Mouse (Mus musculus): Measurements from ENCODE around the gene Def8.
"Not testable (repeated sequence)": the region's sequence is repeated elsewhere in the genome, so short reads cannot be mapped to it uniquely, and the experiment has no call there.

Gene Def8

DNA sequence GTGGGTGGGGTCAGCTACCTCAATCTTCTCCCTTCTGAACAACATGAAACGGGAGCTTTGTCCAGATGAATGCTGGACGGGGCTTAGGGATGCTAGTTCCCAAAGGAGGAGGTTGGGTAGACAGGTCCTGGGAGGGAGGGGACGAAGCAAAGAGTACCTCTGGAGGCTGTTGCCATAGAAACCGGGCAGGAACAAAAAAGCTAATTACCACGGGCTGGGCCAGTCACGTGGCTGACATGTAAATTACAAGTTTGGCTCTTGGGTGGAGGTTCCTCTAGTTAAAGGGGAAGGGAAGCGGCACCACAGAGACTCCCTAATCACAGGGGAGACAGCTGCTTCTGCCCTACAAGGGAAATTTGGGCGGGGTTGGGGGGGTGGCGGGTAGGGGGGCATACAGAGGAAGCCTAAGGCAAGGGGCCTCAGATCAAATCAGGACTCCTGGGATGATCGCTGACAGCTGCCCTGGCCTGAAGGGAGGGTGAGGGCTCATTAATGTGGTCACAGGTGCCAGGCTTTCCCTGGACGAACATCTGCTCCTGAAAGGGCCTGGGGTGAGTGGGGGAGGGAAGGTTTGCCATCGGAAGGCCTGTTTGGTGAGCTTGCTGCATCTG, 10.7 kb upstream of the Def8 start:
- in situ Hi-C loops (cut with MboI; ENCODE audit: low sequenced_read_pairs), result no loop called here

DNA sequence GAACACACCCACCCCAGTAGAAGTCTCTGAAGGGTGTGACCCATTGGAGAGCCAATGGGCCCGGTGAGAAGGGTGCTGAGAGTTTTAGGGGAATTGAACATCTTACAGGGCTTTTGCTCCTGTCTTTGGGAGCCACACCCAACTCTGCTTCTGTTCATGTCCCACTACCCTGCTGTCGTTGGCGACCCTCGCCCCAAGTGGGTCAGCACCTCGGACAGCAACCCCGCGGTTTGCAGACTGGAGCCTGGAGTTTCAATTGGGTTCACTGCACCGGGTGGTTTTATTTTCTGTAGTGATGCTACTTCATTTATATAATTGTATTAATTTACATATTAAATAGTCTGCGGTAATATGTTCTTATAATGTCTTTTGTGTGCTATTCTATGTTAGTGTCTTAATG, 9.1 kb upstream of the Def8 start:
- in situ Hi-C loops (cut with MboI; ENCODE audit: low sequenced_read_pairs), result no loop called here

DNA sequence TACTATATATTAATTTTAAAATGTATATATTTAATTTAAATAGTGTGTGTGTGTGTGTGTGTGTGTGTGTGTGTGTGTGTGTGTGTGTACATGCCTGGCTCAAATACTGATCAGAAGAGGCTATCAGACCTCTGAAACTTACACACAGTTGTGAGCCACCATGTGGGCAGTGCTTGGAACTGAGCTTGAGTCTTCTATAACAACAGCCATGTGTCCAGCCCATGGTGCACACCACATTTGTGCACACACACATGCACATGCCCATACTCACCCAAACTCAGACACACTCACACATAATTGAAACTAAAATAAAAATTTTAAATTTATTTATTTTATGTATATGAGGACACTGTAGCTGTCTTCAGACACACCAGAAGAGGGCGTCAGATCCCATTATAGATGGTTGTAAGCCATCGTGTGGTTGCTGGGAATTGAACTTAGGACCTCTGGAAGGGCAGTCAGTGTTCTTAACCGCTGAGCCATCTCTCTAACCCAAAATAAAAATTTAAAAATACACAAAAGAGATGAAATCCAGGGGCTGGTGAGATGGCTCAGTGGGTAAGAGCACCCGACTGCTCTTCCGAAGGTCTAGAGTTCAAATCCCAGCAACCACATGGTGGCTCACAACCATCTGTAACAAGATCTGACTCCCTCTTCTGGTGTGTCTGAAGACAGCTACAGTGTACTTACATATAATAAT, 8.2 kb upstream of the Def8 start:
- in situ Hi-C loops (cut with MboI; ENCODE audit: low sequenced_read_pairs), result not testable (repeated sequence)

DNA sequence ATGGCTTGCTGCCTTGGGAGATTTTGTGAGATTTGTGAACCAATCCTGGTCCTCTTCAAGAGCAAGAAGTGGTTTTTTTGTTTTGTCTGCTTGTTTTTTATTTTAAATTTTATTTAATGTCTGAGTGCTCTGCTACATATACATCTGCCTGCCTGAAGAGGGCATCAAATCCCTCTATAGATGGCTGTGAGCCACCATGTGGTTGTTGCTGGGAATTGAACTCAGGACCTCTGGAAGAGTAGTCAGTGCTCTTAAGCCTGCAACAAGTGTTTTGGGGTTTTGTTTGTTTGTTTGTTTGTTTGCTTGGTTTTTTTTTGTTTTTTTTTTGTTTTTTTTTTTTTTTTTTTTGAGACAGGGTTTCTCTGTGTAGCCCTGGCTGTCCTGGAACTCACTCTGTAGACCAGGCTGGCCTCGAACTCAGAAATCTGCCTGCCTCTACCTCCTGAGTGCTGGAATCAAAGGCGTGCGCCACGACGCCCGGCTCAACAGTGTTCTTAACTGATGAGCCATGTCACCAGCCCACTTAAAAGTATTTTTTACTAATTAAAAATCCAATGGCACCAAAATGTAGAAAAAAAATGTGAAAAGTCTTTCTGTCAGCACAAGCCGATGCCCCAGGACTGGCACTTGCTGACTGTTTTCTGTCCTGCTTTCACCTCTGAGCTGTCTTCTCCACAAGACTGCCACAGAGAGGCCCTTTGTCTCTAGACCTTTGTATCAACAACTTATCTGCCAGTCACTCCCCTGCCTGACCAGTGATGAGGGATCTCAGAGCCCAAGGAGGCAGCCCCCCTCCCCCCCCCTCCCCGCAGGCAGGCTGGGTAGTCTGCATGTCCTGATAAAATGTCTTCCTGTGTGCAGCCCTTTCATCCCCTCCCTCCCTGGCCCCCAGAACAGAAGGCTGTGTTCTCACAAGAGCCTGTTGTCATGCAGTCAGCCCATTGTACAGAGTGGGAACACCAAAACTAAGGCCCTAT, 7.1 kb upstream of the Def8 start:
- in situ Hi-C loops (cut with MboI; ENCODE audit: low sequenced_read_pairs), result no loop called here

DNA sequence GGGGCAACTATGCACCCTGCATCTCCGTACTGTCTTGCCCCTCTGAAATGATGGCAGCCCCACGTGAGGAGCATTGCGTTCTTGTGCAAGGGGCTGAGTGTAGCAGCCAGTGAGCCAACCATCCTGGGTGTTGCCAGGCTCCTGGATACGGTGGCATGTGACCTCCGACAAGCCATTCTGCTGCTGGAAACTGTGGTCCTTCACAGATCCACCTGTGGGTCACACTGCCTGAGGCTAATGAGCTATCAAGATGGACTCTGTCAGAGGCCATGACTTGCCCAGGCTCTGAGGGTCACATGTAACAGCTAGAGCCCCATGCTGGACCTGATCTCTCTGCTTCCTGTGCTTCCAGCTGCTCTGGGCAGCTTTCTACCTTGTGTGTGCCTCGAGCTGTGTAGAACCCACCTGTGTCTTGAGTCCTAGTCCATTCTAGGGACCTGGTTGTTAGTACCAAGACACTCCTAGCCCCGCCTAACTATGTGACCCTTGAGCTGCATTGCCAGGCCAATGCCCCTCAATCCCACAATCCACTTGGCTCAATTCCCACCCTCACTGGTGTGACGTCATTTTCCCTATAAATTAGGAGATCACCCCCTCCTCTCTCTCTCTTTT, 6.3 kb upstream of the Def8 start:
- in situ Hi-C loops (cut with MboI; ENCODE audit: low sequenced_read_pairs), result no loop called here

DNA sequence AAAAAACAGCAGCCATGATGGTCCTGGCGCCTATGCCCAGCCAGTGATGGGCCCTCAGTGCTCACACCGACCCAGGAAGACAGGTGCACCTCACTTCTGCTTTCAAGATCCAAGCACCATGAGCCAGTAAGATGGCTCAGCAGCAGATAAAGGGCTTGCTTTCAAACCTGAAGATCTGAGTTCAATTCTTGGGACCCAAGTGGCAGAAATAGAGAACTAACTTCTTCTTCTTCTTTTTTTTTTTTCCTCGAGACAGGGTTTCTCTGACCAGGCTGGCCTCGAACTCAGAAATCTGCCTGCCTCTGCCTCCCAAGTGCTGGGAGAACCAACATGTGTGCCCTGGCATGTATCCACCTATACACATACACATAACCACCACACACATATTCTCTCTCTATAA, 3.6 kb upstream of the Def8 start:
- in situ Hi-C loops (cut with MboI; ENCODE audit: low sequenced_read_pairs), result no loop called here

DNA sequence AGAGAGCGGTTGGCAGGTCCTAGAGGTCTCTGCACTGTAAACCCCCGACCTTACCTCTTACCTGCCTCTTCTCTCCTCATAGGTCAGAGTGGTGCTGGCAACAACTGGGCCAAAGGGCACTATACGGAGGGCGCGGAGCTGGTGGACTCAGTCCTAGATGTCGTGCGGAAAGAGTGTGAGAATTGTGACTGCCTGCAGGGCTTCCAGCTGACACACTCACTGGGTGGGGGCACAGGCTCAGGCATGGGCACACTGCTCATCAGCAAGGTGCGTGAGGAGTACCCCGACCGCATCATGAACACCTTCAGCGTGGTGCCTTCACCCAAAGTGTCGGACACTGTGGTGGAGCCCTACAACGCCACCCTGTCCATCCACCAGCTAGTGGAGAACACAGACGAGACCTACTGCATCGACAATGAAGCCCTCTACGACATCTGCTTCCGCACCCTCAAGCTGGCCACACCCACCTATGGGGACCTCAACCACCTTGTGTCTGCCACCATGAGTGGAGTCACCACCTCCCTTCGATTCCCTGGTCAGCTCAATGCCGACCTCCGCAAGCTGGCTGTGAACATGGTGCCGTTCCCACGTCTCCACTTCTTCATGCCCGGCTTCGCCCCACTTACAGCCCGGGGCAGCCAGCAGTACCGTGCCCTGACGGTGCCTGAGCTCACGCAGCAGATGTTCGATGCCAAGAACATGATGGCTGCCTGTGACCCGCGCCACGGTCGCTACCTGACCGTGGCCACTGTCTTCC, 2.6 kb upstream of the Def8 start:
- in situ Hi-C loops (cut with MboI; ENCODE audit: low sequenced_read_pairs), result no loop called here

DNA sequence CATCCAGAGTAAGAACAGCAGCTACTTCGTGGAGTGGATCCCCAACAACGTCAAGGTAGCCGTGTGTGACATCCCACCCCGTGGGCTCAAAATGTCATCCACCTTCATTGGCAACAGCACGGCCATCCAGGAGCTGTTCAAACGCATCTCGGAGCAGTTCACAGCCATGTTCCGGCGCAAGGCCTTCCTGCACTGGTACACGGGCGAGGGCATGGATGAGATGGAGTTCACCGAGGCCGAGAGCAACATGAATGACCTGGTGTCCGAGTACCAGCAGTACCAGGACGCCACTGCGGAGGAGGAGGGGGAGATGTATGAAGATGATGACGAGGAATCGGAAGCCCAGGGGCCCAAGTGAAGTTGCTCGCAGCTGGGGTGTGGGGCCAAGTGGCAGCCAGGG, 2.0 kb upstream of the Def8 start:
- in situ Hi-C loops (cut with MboI; ENCODE audit: low sequenced_read_pairs), result no loop called here

DNA sequence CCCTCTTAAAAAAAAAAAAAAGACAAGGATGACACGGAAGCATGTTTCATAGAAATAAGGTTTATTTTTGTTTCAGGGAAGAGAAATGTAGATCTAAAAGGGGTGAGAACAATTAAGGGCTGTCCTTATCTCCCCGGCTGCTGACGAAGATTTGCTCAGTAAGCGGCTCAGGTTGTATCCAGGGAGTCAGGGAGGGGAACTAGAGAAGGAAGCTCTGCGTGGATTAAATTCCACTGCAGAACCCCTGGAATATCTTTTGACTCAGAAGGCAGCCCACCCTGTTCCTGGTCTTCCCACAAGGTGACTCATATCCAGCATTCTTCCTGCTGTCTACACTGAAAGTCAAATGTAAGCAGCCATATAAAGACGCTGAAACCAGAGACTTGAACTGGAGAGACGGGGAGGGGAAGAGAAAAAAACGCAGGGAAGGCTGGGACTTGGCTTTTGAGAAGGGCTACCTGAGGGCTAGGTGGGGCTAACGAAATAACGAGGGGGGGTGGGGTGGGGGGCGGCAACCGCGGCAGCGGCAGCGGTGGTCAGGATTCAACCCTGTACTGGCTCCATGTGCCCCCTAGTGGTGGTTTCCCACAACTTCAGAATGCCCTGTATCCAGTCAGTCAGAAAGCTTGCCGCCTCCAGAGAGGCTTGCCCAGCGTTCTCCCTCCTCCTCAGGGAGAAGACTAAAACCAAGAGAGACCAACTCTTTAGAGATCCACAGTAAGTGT, 1.1 kb upstream of the Def8 start:
- in situ Hi-C loops (cut with MboI; ENCODE audit: low sequenced_read_pairs), result no loop called here

DNA sequence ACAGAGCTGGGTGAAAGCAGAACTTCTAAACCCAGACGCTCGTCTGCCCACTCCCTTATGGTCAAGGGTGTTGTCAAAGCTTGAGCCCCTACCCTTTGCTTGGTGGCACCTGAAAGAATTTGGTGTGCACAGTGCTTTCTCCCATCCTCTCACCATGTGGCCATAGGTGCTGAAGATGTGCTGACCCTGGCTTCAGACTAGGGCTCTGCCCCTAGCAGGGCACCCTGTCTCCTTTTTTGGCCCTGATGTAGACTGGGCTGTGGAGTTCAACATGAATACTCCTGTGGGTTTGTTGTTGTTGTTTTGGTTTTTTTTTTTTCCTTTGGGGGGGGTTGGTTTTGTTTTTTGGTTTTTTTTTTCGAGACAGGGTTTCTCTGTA, 557 bp upstream of the Def8 start:
- in situ Hi-C loops (cut with MboI; ENCODE audit: low sequenced_read_pairs), result no loop called here

DNA sequence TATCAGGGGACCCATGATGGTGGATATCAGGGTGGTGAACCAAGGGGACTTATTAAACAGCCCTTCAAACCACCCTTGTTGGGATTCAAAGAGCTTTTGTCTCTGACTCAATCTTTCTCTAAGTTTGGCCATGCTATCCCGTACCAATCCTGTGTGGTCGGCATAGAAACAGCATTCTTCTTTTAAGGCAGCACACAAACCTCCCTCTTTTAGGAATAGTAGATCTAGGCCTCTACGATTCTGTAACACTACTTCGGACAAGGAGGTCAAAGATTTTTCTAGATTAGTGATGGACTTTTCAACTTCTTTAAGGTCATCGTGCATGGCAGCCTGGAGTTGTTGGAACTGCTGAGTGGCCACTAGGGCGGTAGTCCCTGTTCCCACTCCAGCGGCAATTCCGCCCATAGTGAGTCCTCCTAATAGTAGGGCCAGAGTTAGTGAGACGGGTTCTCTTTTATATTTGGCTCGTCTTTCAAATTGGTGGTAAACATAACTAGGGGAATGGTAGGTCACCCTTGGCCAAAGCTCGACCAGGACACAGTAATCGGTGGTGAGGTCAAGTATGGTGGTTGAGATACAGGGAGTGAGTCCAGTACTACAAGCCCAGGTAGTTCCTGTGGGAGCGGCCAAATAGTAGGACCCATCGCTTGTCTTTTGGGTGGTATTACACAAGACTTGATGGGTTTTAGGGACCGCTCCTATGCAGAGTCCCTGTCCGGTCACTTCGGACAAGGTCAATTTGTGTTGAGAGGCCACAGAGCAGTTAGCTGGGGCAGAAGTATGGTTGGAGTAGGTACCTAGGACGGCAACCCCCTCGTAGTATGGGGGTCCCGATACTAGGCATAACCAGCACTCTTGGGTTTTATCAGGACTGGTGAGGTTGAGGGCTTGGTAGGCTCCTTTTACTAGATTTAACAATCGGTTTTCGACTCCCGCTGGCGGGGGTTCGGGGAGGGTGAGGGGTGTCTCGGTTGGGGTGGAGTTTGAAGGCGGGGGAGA, 3.5 kb downstream of the Def8 start:
- in situ Hi-C loops (cut with MboI; ENCODE audit: low sequenced_read_pairs), result no loop called here

DNA sequence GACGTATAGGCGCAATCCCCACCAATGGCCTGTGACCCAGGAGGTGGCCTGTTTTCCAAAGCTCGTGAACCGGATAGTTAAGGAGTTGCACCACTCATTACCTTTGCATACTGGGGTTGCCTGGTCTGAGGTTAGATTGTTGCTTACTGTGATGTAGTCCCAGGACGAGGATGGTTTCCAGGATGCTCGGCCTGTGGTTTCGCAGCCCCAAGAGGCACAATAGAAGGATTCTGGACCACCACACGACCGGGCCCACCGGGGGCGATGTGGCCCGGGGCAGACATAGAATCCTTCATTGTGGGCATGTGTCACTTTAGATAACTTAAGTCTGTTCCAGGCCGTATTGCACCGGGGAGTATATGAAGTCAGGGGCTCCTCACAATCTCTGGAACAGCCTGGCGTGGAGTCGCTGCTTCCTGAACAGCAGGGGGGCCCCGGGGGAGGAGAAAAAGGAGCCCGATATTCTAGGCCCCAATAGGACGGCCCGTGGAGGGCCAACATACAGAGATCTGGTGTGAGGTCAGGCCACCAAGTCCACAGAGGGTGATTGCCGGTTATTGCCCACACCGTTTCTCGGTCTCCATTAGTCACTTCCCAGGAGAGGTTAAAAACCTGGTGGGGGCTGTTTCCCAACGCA, 4.4 kb downstream of the Def8 start:
- in situ Hi-C loops (cut with MboI; ENCODE audit: low sequenced_read_pairs), result no loop called here

DNA sequence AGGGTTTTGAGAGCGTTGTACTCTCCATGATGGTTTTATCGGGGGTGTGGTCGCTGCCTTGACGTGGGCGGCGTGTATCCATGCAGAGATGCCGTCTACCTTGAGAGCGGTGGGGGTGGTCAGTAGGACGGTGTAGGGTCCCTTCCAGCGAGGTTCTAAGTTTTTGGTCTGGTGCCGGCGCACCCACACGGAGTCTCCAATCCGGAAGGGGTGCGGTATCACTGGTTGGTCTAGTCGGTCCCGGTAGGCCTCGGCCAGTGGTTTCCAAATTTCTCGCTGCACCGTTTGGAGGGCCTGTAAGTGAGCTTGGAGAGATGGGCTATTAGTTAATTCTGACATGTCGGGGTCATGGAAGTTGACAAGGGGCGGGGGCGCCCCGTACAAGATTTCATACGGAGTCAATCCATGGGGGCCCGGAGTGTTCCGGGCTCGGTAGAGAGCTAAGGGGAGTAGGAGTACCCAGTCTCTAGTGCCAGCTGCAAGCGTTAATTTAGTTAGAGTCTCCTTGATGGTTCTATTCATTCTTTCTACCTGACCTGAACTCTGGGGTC, 5.1 kb downstream of the Def8 start:
- in situ Hi-C loops (cut with MboI; ENCODE audit: low sequenced_read_pairs), result no loop called here

DNA sequence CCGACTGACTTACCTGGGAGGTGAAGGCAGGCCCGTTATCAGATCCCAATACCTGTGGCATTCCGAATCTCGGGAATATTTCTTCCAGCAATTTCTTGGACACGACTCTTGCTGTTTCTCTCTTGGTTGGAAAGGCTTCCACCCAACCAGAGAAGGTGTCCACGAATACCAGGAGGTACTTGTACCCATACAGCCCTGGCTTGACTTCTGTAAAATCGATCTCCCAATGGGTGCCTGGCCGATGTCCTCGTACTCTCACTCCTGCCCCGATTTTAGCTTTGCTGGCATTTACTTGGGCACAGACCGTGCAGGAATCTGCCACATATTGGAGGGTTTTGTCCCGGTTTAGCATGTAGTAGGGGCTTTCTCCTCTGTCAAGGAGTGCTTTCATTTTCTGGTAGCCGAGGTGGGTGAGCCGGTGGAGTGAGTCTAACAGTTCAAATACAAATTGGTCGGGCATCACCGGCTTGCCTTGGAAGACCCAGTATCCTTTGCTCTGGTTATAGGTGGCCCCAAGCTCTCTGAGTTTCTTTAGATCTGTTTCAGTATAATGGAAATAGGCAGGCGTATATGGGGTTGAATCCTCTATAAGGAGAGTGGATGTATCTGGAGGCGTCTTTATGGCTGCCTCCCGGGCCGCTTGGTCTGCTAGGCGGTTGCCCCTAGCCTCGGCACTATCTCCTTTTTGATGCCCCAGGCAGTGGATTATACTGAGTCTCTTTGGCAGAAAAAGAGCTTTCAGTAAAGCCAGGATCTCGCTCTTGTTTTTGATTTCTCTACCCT, 5.8 kb downstream of the Def8 start:
- in situ Hi-C loops (cut with MboI; ENCODE audit: low sequenced_read_pairs), result no loop called here

DNA sequence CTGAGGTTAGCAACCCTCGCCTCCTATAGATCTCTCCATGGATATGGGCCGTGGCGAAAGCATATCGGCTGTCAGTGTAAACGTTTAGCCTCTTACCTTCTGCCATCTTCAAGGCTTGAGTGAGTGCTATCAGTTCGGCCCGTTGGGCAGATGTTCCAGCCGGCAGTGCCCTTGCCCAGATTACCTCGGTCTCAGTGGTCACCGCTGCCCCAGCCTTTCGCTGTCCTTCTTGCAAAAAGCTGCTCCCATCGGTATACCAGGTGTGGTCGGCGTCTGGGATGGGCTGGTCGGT, 6.3 kb downstream of the Def8 start:
- in situ Hi-C loops (cut with MboI; ENCODE audit: low sequenced_read_pairs), result not testable (repeated sequence)

DNA sequence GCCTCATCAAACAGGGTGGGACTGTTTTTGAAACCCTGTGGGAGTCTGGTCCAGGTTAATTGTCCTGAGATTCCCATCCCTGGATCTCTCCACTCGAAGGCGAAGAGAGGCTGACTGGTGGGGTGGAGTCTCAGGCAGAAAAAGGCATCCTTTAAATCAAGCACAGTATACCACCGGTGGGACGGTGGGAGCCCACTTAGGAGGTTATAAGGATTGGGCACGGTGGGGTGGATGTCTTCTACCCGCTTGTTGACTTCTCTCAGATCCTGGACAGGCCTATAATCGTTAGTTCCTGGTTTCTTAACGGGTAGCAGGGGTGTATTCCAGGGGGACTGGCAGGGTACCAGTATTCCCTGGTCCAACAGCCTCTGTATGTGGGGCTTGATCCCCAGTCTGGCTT, 7.6 kb downstream of the Def8 start:
- in situ Hi-C loops (cut with MboI; ENCODE audit: low sequenced_read_pairs), result not testable (repeated sequence)

DNA sequence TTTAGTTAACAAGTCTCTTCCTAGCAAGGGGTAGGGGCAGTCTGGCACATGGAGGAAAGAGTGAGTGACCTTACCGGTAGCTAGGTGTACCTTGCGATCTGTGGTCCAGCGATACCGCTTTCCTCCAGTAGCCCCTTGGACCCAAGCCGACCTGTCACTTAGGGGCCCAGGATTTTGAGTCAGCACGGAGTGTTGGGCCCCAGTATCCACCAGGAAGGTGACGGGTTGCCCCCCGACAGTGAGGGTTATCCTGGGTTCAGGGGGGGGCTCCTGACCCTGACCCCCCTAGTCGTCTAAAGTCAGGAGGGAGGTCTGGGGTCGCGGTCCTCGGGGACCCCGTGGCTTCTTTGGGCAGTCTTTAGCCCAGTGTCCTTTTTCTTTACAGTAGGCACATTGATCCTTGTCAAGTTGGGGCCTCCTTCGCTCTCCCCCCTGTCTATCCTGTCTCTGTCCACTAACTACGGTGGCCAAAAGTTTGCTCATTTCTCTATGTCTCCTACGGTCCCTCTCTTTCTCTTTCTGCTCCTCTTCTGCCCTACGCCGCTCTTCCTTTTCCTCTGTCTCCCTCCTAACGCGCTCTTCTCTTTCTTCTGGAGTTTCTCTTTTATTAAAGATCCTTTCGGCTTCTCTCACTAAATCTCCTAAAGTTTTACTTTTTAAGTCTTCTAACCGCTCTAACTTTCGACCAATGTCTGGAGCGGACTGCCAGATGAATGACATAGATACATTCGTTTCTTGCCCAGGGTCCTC, 8.5 kb downstream of the Def8 start:
- in situ Hi-C loops (cut with MboI; ENCODE audit: low sequenced_read_pairs), result no loop called here

Data from CH12F3 (cell line).